Mouse (Mus musculus): ENCODE measurements around the gene Zbtb41.

The Zbtb41 gene

GRCm38 (mm10) chr1:139480246-139480645, 58.2 kb downstream of the Zbtb41 start:
- no peak for DNase-seq

GRCm38 (mm10) chr1:139481146-139481545, 59.1 kb downstream of the Zbtb41 start:
- no peak for DNase-seq

GRCm38 (mm10) chr1:139494630-139495029, 72.5 kb downstream of the Zbtb41 start:
- DNase-seq = no peak

- no peak for DNase-seq
Measured at GRCm38 (mm10) chr1:139495408-139495807, 73.3 kb downstream of the Zbtb41 start.

GRCm38 (mm10) chr1:139496212-139496611, 74.1 kb downstream of the Zbtb41 start:
- no peak for DNase-seq

- no peak for DNase-seq
Measured at GRCm38 (mm10) chr1:139499751-139500150, 77.7 kb downstream of the Zbtb41 start.

GRCm38 (mm10) chr1:139501258-139501752, 79.2 kb downstream of the Zbtb41 start, which contains the start of gene F13b:
TSS of gene F13b (plus strand) at chr1:139501702.
- DNase-seq = no peak

Measured in lung, postnatal 36 days (tissue).